Mouse (Mus musculus): ENCODE measurements around the gene Mmd. TPM values are rescaled to one million over a fixed set of nuclear protein-coding genes. Genes with fewer than 3 reads are reported as not detected.
A peak's percentile ranks its signal among the peaks of the same experiment; 100 is the strongest.

The Mmd gene
- polyA plus RNA-seq, 1 experiment from 2014 or later = 38.0 TPM

DNA sequence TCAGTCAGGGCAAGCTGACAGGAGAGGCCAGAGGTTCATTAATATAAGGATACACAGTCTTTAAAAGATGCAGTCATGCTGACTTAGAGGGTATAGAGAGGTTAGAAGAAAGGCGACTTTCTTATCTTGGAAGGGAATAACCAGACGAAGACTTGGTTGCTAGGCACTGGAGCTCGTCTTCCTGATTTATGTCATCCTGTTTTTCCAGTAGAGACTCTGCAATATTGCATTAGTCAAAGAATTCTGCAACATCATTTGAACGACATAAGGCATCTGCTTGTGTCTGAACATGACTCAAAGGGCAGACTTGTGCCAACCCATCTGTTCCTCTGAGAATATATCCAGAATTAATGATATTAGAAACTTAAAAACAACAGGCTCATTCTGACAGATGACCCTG, 16.6 kb upstream of the Mmd start:
- H3K4me3 ChIP-seq (replicated peaks) = no peak overlapping the region
- peaks cover 30% of the 10 kb centered on the region for H3K4me1 ChIP-seq
- WGBS = 17% methylated on average over 4 of the region's 4 CpGs
- H3K9me3 ChIP-seq (replicated peaks) = no peaks in the 10 kb centered on the region
- H3K27me3 ChIP-seq = no peaks in the 10 kb centered on the region
- H3K9ac ChIP-seq = no peak overlapping the region
- no peaks in the 10 kb centered on the region for H3K36me3 ChIP-seq
- peak overlapping the region; percentile 83 for H3K27ac ChIP-seq
- ATAC-seq (replicated peaks; ENCODE audit: low FRiP score) = peak; percentile 60
- 0 out of 2 replicates have a peak overlapping the region, but pooled peaks have one; percentile 23 for H3K4me2 ChIP-seq

DNA sequence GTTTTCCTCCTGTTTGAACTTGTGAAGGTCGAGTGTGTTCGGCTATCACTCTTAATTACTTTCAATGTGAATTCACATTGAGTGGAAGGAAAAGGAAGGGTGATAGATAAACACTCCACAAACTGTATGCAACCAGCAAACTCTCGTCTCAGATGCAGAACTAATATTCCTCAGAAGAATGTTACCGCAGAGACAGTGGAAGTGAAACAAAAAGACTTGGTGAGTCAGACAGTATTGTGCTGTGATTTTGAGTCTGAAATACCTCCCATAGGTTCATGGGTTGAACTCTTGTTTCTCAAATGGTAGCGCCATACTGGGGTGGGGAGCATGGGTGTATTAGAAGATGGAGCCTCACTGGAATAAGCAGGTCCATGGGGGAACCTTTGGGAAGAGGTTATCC, 14.0 kb upstream of the Mmd start:
- no peaks in the 10 kb centered on the region for H3K9me3 ChIP-seq (replicated peaks)
- H3K4me3 ChIP-seq (replicated peaks) = no peak overlapping the region
- no peak overlapping the region for H3K9ac ChIP-seq
- H3K4me2 ChIP-seq = no peak overlapping the region
- H3K27ac ChIP-seq = no peak overlapping the region
- no peaks in the 10 kb centered on the region for H3K36me3 ChIP-seq
- no peaks in the 10 kb centered on the region for H3K27me3 ChIP-seq
- WGBS = 79% methylated on average over 5 of the region's 5 CpGs
- H3K4me1 ChIP-seq = peaks cover 25% of the 10 kb centered on the region
- no peak for ATAC-seq (replicated peaks; ENCODE audit: low FRiP score)

DNA sequence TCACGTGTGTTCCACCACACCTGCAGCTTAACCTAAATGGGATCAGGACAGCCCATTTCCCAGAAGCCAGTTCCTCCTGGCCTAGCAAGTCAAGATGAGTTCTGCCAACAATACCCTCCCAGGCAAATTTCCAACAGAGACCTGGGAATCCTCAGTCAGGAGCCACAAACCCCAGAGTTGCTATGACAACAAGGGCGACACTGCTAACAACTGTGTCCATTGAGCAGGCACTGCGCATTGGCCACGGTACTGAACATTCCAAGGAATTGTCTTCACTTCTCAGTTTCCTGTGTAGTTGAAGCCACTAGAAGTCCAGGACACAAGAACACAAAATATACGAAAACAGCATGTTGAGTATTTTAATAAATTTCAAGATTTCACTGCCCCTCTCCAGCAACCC, 11.6 kb upstream of the Mmd start:
- no peak overlapping the region for H3K9ac ChIP-seq
- ATAC-seq (replicated peaks; ENCODE audit: low FRiP score) = no peak
- no peak overlapping the region for H3K4me3 ChIP-seq (replicated peaks)
- H3K36me3 ChIP-seq = no peaks in the 10 kb centered on the region
- 85% methylated on average over 5 of the region's 5 CpGs for WGBS
- H3K4me2 ChIP-seq = no peak overlapping the region
- H3K9me3 ChIP-seq (replicated peaks) = no peaks in the 10 kb centered on the region
- H3K27ac ChIP-seq = no peak overlapping the region
- no peaks in the 10 kb centered on the region for H3K27me3 ChIP-seq
- peaks cover 10% of the 10 kb centered on the region; the same call in 1 of the 2 replicates for H3K4me1 ChIP-seq

DNA sequence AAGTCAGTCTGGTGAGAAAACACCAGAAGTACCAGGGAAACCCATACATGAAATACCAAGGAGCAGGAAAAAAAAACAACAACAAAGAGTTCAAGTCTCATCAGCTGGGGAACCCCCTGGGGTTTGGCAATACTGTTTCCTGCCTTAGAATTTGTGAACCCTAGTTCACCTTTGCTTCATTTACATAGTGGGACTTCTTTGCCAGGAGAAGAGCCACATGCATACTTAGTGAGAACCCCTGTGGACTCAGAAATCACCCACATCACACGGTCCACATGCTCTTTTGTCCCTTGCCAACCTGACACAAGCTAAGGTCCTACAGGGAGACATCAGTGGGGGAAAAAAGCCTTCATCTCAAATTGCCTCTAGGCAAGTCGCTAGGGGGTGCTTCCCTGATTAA, 10.6 kb upstream of the Mmd start:
- Histone ChIP-seq H3K9me3 (replicated peaks) (no peaks in the 10 kb centered on the region), H3K36me3 (no peaks in the 10 kb centered on the region), H3K9ac (no peak overlapping the region), H3K4me3 (replicated peaks) (no peak overlapping the region), H3K4me1 (0 out of 2 replicates have a peak, but pooled peaks cover 6% of the 10 kb centered on the region), H3K27me3 (no peaks in the 10 kb centered on the region), H3K4me2 (no peak overlapping the region), H3K27ac (no peak overlapping the region)
- 33% methylated on average over 2 of the region's 2 CpGs for WGBS
- ATAC-seq (replicated peaks; ENCODE audit: low FRiP score) = no peak

DNA sequence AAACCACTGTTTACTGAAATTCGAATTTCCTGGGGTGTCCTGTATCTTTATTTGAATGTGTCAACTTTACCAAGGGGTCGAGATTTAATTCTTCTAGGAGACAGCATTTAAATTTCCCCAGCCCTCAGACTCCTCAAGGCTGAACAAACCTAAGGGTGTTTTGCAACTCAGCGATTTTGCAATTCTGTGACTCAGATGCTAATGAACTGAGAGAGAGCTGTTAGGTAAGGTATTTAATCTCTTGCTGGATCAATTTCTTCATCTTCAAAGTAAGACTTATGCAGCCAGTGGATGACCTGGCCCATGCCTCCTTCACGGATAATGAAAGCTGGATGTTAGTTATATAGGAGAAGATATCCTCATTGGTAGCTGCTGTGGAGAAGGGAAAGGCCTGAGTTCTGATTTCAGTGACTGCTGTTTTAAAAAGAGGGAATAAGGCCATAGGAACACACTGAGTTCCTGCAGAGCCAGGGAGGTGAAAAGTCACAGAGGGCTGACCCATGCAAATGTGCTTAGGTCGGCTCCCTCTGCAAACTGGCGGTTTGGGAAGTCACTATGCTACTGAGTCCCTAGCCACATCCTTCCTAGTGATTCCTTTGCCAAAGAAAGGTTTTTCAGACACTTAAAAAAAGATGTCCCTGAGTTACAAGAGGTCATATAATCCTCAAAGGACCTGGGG, 8.5 kb upstream of the Mmd start:
- WGBS = 27% methylated on average over 6 of the region's 6 CpGs
- Histone ChIP-seq H3K9me3 (replicated peaks) (no peaks in the 10 kb centered on the region), H3K4me2 (no peak overlapping the region), H3K27me3 (no peaks in the 10 kb centered on the region), H3K9ac (no peak overlapping the region), H3K4me3 (replicated peaks) (no peak overlapping the region), H3K36me3 (no peaks in the 10 kb centered on the region), H3K27ac (no peak overlapping the region), H3K4me1 (0 out of 2 replicates have a peak, but pooled peaks cover 6% of the 10 kb centered on the region)
- no peak for ATAC-seq (replicated peaks; ENCODE audit: low FRiP score)

DNA sequence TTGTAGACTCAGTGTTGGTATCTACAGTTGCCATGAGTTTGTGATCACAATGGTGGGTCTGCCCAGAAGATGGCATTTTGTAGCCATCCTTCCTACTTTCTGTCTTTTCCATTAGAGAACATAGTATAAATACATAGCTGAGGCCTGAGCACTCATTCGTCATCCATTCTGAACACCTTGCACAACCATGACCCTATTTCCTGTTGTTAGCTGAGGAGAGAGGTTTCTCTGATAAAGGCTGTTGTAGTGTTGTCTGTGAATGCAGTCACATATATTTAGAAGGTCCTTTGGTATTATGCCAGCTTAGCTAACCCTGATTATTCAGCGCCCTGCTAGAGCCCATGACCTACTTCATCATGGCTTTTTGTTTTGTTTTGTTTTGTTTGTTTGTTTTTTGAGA, 7.4 kb upstream of the Mmd start:
- H3K9ac ChIP-seq = no peak overlapping the region
- 81% methylated on average over 2 of the region's 2 CpGs for WGBS
- ATAC-seq (replicated peaks; ENCODE audit: low FRiP score) = no peak
- no peaks in the 10 kb centered on the region for H3K9me3 ChIP-seq (replicated peaks)
- H3K36me3 ChIP-seq = no peaks in the 10 kb centered on the region
- no peak overlapping the region for H3K4me2 ChIP-seq
- H3K27ac ChIP-seq = no peak overlapping the region
- no peaks in the 10 kb centered on the region for H3K27me3 ChIP-seq
- no peak overlapping the region for H3K4me3 ChIP-seq (replicated peaks)
- 0 out of 2 replicates have a peak, but pooled peaks cover 6% of the 10 kb centered on the region for H3K4me1 ChIP-seq

DNA sequence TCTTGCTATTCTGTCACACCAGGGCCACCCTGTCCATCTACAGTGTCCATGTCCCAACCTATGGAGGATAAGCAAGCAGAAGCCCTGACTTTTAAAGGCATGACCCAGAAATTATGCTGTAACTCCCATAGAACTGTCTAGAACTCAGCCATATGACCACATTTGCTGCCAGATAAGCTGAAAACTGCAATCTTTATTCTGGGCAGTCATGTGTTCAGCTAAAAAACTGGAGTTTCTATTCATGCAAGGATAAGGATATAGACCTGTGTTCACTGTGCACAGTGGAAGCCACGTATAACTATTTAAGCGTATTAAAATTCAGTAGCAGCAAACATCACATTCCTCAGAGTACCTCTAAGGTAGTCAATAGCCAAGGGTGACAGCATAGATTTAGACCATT, 6.0 kb upstream of the Mmd start:
- ATAC-seq (replicated peaks; ENCODE audit: low FRiP score) = no peak
- Histone ChIP-seq H3K4me3 (replicated peaks) (no peak overlapping the region), H3K4me1 (0 out of 2 replicates have a peak, but pooled peaks cover 6% of the 10 kb centered on the region), H3K4me2 (no peak overlapping the region), H3K9ac (no peak overlapping the region), H3K36me3 (no peaks in the 10 kb centered on the region), H3K27ac (no peak overlapping the region), H3K9me3 (replicated peaks) (no peaks in the 10 kb centered on the region), H3K27me3 (no peaks in the 10 kb centered on the region)
- 96% methylated on average over 2 of the region's 2 CpGs for WGBS

DNA sequence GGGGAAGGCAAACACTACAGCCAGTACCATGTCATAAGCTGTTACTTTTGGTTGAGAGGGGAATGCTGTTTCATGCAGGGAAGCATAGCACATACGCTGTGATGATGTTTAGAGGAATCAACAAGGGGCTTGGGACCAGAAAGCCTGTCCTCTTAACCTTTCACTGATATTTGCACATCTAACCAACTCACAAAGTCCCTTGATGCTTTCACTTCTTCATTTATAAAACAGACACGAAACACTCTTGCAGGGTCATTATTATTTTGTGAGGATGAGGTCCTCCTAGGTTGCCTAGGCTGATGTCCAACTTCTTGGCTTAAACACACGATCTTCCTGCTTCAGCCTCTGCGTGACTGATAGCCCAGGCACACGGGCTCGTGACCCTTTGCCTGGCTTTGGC, 3.6 kb upstream of the Mmd start:
- Histone ChIP-seq H3K4me1 (peaks cover 22% of the 10 kb centered on the region), H3K36me3 (no peaks in the 10 kb centered on the region), H3K4me3 (replicated peaks) (no peak overlapping the region), H3K27ac (no peak overlapping the region), H3K9me3 (replicated peaks) (no peaks in the 10 kb centered on the region), H3K4me2 (no peak overlapping the region), H3K9ac (no peak overlapping the region), H3K27me3 (no peaks in the 10 kb centered on the region)
- WGBS = 84% methylated on average over 6 of the region's 6 CpGs
- ATAC-seq (replicated peaks; ENCODE audit: low FRiP score) = no peak

DNA sequence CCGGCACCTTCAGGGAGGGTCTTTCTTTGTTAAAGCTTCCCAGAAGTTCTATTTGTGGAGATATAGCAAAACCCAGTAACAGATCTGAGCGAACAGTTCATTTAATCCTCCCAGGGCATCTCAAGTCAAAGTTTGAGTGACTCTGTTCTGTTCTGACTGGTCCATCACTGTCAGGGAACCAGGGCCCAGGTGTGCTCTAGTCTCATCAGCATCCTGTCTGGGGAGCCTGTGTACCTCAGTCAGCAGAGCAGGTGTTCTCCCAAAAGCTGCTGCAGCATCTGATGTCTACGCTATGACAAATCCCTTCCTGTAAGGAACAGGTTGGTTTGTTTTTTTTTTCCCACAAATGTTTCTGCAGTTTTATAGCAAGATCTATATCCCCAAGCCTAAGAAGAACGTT, 2.6 kb upstream of the Mmd start:
- H3K4me2 ChIP-seq = no peak overlapping the region
- H3K4me1 ChIP-seq = peaks cover 22% of the 10 kb centered on the region
- H3K36me3 ChIP-seq = no peaks in the 10 kb centered on the region
- H3K4me3 ChIP-seq (replicated peaks) = no peak overlapping the region
- no peak overlapping the region for H3K9ac ChIP-seq
- H3K9me3 ChIP-seq (replicated peaks) = no peaks in the 10 kb centered on the region
- no peaks in the 10 kb centered on the region for H3K27me3 ChIP-seq
- no peak for ATAC-seq (replicated peaks; ENCODE audit: low FRiP score)
- WGBS = 85% methylated on average over 4 of the region's 4 CpGs
- no peak overlapping the region for H3K27ac ChIP-seq

DNA sequence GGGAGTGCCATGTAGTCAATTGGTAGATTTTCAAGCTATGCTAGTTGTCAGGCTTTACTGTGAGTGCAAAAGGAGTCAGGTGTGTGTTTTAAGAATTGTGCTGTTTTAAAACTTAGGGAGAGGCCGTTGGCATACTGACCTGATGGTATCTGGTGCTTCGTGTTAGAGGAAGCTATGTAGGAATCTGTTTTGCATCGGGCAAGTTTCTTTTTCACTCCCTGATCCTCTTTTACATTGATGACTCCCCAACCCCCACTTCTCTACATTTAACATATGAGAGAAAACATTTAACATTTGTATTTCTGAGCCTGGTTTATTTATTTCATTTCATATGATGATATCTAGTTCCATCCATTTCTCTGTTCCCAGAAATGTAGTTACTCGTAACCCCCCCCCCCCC, 1.5 kb upstream of the Mmd start:
- H3K36me3 ChIP-seq = no peaks in the 10 kb centered on the region
- peaks cover 32% of the 10 kb centered on the region for H3K4me1 ChIP-seq
- no peak overlapping the region for H3K9ac ChIP-seq
- no peaks in the 10 kb centered on the region for H3K27me3 ChIP-seq
- 62% methylated on average over 4 of the region's 4 CpGs for WGBS
- H3K4me3 ChIP-seq (replicated peaks) = no peak overlapping the region
- H3K9me3 ChIP-seq (replicated peaks) = no peaks in the 10 kb centered on the region
- ATAC-seq (replicated peaks; ENCODE audit: low FRiP score) = no peak
- H3K27ac ChIP-seq = no peak overlapping the region
- no peak overlapping the region for H3K4me2 ChIP-seq

DNA sequence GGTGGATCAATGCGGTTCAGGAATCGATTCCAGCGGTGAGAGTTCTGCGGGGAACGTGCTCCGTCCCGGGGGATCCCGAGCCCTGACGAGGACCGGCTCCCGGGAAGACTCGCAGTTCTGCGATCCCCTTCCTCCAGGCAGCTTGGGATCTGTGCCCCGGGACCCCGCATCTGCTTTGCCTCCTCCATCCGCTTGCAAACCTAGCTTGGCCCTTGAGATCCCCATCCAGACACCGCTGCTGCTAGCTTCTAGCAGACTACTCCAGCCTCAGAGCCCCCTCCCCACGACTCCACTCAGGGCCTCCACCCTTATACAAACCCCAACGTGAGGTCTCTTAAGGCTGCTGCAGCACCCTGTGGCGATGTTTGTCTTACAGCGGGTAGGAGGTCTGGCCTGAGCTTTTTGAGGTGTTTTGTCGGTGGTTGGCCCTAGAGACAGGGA, 465 bp downstream of the Mmd start:
- under 1% methylated on average over 22 of the region's 22 CpGs for WGBS

DNA sequence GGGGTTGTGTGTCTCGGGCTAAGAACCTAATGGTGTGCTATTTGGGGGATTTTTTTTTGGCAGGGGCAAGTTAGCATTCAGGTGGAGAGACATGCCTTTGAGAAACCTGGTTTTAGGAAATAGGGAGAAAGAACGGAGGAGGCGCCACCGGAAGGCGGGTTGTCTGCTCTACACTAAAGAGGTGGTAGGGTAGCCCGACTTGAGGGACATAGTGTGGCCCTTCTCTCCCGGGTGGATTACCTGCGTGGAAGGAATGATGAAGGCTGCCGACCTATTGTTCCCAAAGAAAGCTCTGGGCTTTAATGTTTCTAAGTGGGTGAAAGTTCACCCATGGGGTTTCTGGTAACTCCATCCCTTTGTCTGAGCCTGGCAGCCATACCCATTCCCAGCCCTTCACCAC, 933 bp downstream of the Mmd start:
- Histone ChIP-seq H3K27me3 (no peaks in the 10 kb centered on the region), H3K27ac (peak overlapping the region; percentile 87), H3K4me2 (peak overlapping the region; percentile 87), H3K4me1 (peaks cover 36% of the 10 kb centered on the region), H3K9me3 (replicated peaks) (no peaks in the 10 kb centered on the region), H3K36me3 (no peaks in the 10 kb centered on the region), H3K4me3 (replicated peaks) (peak overlapping the region; percentile 94), H3K9ac (peak overlapping the region; percentile 96)
- WGBS = 2% methylated on average over 9 of the region's 9 CpGs
- ATAC-seq (replicated peaks; ENCODE audit: low FRiP score) = no peak

More for the DNA sequence above, 465 bp downstream of the Mmd start:
- peak; percentile 44 for ATAC-seq (replicated peaks; ENCODE audit: low FRiP score)
- H3K27ac ChIP-seq = peak overlapping the region; percentile 87
- peak overlapping the region; percentile 87 for H3K4me2 ChIP-seq
- no peaks in the 10 kb centered on the region for H3K27me3 ChIP-seq
- H3K9me3 ChIP-seq (replicated peaks) = no peaks in the 10 kb centered on the region
- peaks cover 34% of the 10 kb centered on the region for H3K4me1 ChIP-seq
- no peaks in the 10 kb centered on the region for H3K36me3 ChIP-seq
- peak overlapping the region; percentile 94 for H3K4me3 ChIP-seq (replicated peaks)
- H3K9ac ChIP-seq = peak overlapping the region; percentile 96

DNA sequence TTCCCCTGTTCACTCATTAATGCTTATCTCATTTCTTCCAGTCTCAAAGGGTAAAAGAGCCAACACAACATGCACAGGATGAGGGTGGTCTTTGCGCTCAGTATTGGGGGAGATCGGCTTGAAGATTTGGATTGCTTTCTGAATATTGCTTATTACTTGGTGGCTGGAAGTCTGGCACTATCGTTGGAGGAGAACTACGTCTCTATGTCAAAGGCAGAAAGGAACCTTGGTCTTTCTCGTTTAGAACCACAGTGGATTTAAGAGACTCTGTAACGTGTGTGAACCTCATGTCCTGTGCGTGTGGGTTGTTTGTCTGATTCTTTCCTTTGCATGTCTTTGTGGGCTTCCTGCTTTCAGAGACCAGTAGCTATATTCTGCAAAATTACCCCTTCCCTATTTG, 1.5 kb downstream of the Mmd start:
- H3K27me3 ChIP-seq = no peaks in the 10 kb centered on the region
- H3K9me3 ChIP-seq (replicated peaks) = no peaks in the 10 kb centered on the region
- H3K4me2 ChIP-seq = peak overlapping the region; percentile 87
- H3K27ac ChIP-seq = no peak overlapping the region
- 60% methylated on average over 7 of the region's 7 CpGs for WGBS
- H3K36me3 ChIP-seq = no peaks in the 10 kb centered on the region
- peaks cover 37% of the 10 kb centered on the region for H3K4me1 ChIP-seq
- no peak for ATAC-seq (replicated peaks; ENCODE audit: low FRiP score)
- H3K9ac ChIP-seq = no peak overlapping the region
- H3K4me3 ChIP-seq (replicated peaks) = peak overlapping the region; percentile 94

All from kidney, embryonic 15.5 days (tissue).